In genomic region chr6:5365845-5366244, GRCm38 (mm10) we compare ENCODE assay signal across 22 mouse cellular contexts. TPM values are rescaled to one million over a fixed set of nuclear protein-coding genes. Genes with fewer than 3 reads are reported as not detected.
"Had no signal": no experiment of that assay in that cellular context is flagged by ENCODE, and none has a peak within 500 bp of the region (broad histone marks: within the 10 kb centered on the region; RNA-seq: fewer than 3 reads in every experiment).

No protein-coding gene starts in this region.

- H3K36me3 ChIP-seq: lung, embryonic 15.5 days; midbrain, embryonic 13.5 days; midbrain, embryonic 15.5 days; neural tube, embryonic 13.5 days; neural tube, embryonic 15.5 days had no signal

- DNase-seq: lung, adult 18-20 months; lung, postnatal 14 days; lung, postnatal 36 days; retina, postnatal 1 day; right cerebral cortex, adult 18-20 months; right cerebral cortex, postnatal 25 days; right cerebral cortex, postnatal 4 days; spleen, adult 18-20 months; thymus, adult 2 months; thymus, postnatal 25 days; thymus, postnatal 4 days had no signal

- H3K9ac ChIP-seq: lung, embryonic 15.5 days; midbrain, embryonic 13.5 days; midbrain, embryonic 15.5 days; neural tube, embryonic 13.5 days; neural tube, embryonic 15.5 days had no signal

- H3K27ac ChIP-seq: lung, embryonic 15.5 days; macrophage; midbrain, embryonic 13.5 days; midbrain, embryonic 15.5 days; neural tube, embryonic 13.5 days; neural tube, embryonic 15.5 days had no signal

- H3K27me3 ChIP-seq: lung, embryonic 15.5 days; megakaryocyte, embryonic 14.5 days; midbrain, embryonic 13.5 days; midbrain, embryonic 15.5 days; neural tube, embryonic 13.5 days; neural tube, embryonic 15.5 days had no signal

- H3K4me3 ChIP-seq: lung, embryonic 15.5 days; megakaryocyte, embryonic 14.5 days; midbrain, embryonic 13.5 days; midbrain, embryonic 15.5 days; myocyte; neural tube, embryonic 13.5 days; neural tube, embryonic 15.5 days had no signal

- H3K4me1 ChIP-seq: lung, embryonic 15.5 days; megakaryocyte, embryonic 14.5 days; midbrain, embryonic 13.5 days; midbrain, embryonic 15.5 days; neural tube, embryonic 13.5 days; neural tube, embryonic 15.5 days had no signal

- H3K4me2 ChIP-seq: lung, embryonic 15.5 days; midbrain, embryonic 11.5 days; midbrain, embryonic 13.5 days; midbrain, embryonic 15.5 days; neural tube, embryonic 13.5 days; neural tube, embryonic 15.5 days had no signal

- H3K9me3 ChIP-seq: lung, embryonic 15.5 days; megakaryocyte, embryonic 14.5 days; midbrain, embryonic 13.5 days; midbrain, embryonic 15.5 days; neural tube, embryonic 13.5 days; neural tube, embryonic 15.5 days had no signal

- ATAC-seq: lung, postnatal 0 days; midbrain, embryonic 13.5 days; midbrain, embryonic 15.5 days had no signal

RNA-seq across cellular contexts. Expression of gene Asb4, which starts 17.3 kb away (rescaled TPM):
- total RNA-seq: megakaryocyte progenitor cell, adult 5-6 weeks had no signal
